ENCODE assay signal across 8 mouse cellular contexts in the genomic region with DNA sequence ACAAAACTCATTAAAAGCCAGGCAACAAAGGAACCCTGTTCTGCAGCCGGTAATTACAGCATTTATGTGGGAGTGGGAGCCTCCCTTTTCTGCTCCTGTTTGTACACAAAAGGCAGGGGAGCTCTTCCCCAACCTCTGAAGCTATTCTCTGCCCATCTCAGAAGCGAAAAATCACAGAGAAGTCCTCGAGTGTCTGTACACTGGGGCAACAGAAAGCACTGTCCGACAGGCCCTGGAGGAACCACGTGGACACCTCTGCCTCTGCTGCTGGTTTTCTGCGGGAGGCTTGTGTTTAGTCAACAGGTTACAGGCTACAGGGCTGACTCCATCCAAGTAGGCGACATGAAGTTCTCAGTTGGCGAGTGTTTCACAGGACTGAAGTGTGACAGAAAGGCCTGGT. TPM values are rescaled to one million over a fixed set of nuclear protein-coding genes. Genes with fewer than 3 reads are reported as not detected.
A peak's percentile ranks its signal among the peaks of the same experiment; 100 is the strongest.
DNase-seq lines count a peak whose midpoint lies in the region; ATAC-seq and TF ChIP-seq lines count a peak whose summit lies in the region.

No protein-coding gene starts in this region.

- no peaks in the 10 kb centered on the region for H3K27me3 ChIP-seq in CH12.LX (replicated peaks)
- H3K27me3 ChIP-seq in heart, embryonic 12.5 days (replicated peaks) = no peaks in the 10 kb centered on the region
- H3K27me3 ChIP-seq in limb, embryonic 13.5 days = no peaks in the 10 kb centered on the region
- H3K27me3 ChIP-seq in neural tube, embryonic 12.5 days (replicated peaks) = no peaks in the 10 kb centered on the region

- no peak; the same call in 1 of the 2 replicates for TF ChIP-seq RAD21 in CH12.LX (IDR thresholded peaks at IDR 0.05; ENCODE audit: low read depth, low read length)

- peaks cover 22 to 64% of the 10 kb centered on the region in 2 experiments for H3K4me1 ChIP-seq in CH12.LX (ENCODE audit: control insufficient read depth in 1 of 2, insufficient read depth in 2 of 2)
- H3K4me1 ChIP-seq in heart, embryonic 12.5 days (replicated peaks) = peaks cover 41% of the 10 kb centered on the region
- peaks cover 66% of the 10 kb centered on the region for H3K4me1 ChIP-seq in limb, embryonic 13.5 days
- peaks cover 13% of the 10 kb centered on the region for H3K4me1 ChIP-seq in neural tube, embryonic 12.5 days

- H3K4me2 ChIP-seq in CH12.LX (ENCODE audit: insufficient read depth, low read depth, poor library complexity, severe bottlenecking) = peak overlapping the region; percentile 79
- peak overlapping the region; percentile 60 for H3K4me2 ChIP-seq in heart, embryonic 12.5 days
- peak overlapping the region; percentile 87 for H3K4me2 ChIP-seq in limb, embryonic 13.5 days (replicated peaks)
- H3K4me2 ChIP-seq in neural tube, embryonic 12.5 days (replicated peaks) = peak overlapping the region; percentile 41

- H3K27ac ChIP-seq in CH12.LX (ENCODE audit: insufficient read depth, low read depth) = peak overlapping the region; percentile 50
- H3K27ac ChIP-seq in heart, embryonic 12.5 days (ENCODE audit: poor library complexity, severe bottlenecking) = peak overlapping the region; percentile 69
- peak overlapping the region; percentile 77; the same call in 1 of the 2 replicates for H3K27ac ChIP-seq in limb, embryonic 13.5 days
- no peak overlapping the region for H3K27ac ChIP-seq in neural tube, embryonic 12.5 days

- H3K79me2 ChIP-seq in CH12.LX (replicated peaks; ENCODE audit: control insufficient read depth, extremely low read depth, insufficient read depth, poor library complexity, severe bottlenecking) = peaks cover 63% of the 10 kb centered on the region

- H3K9me3 ChIP-seq in CH12.LX (replicated peaks; ENCODE audit: low read length) = no peaks in the 10 kb centered on the region
- no peaks in the 10 kb centered on the region for H3K9me3 ChIP-seq in heart, embryonic 12.5 days (replicated peaks)
- no peaks in the 10 kb centered on the region for H3K9me3 ChIP-seq in limb, embryonic 13.5 days
- H3K9me3 ChIP-seq in neural tube, embryonic 12.5 days = no peaks in the 10 kb centered on the region

- no peak for ATAC-seq in heart, embryonic 12.5 days (ENCODE audit: insufficient number of reproducible peaks, low FRiP score)
- ATAC-seq in limb, embryonic 13.5 days (ENCODE audit: low FRiP score, low read depth) = no peak
- no peak for ATAC-seq in neural tube, embryonic 12.5 days (ENCODE audit: low FRiP score, low read depth)
- ATAC-seq in megakaryocyte-erythroid progenitor cell, adult 5-6 weeks (replicated peaks; ENCODE audit: low FRiP score, low TSS enrichment, poor library complexity, severe bottlenecking) = no peak

- DNase-seq in CH12.LX (ENCODE audit: extremely low read depth) (peak; percentile 32), NIH3T3 (ENCODE audit: low read depth) (peak; percentile 40)
- no peak for DNase-seq in ovary, postnatal 14 days (ENCODE audit: low spot score)
- DNase-seq in layer of hippocampus, postnatal 14 days (ENCODE audit: low spot score in 2 of 2) = no peak

- peaks cover 32 to 48% of the 10 kb centered on the region in 2 experiments for H3K36me3 ChIP-seq in CH12.LX (replicated peaks in 1 of 2; ENCODE audit: control insufficient read depth in 1 of 2, insufficient read depth in 1 of 2, low read length in 1 of 2)
- peaks cover 22% of the 10 kb centered on the region for H3K36me3 ChIP-seq in heart, embryonic 12.5 days
- peaks cover 32% of the 10 kb centered on the region for H3K36me3 ChIP-seq in limb, embryonic 13.5 days
- peaks cover 3% of the 10 kb centered on the region; the same call in 1 of the 2 replicates for H3K36me3 ChIP-seq in neural tube, embryonic 12.5 days

- peak overlapping the region; percentile 61 to 87 (median 85) for H3K4me3 ChIP-seq in CH12.LX (replicated peaks in 1 of 3; ENCODE audit: low read depth in 2 of 3, low read length in 2 of 3, poor library complexity in 1 of 3)
- H3K4me3 ChIP-seq in heart, embryonic 12.5 days = peak overlapping the region; percentile 42
- peak overlapping the region; percentile 98 for H3K4me3 ChIP-seq in limb, embryonic 13.5 days
- 0 out of 2 replicates have a peak overlapping the region, but pooled peaks have one; percentile 10 for H3K4me3 ChIP-seq in neural tube, embryonic 12.5 days

- TF ChIP-seq CTCF in CH12.LX (conservative IDR thresholded peaks at IDR 0.05 in 1 of 2, IDR thresholded peaks at IDR 0.05 in 1 of 2; ENCODE audit: low read depth in 2 of 2, low read length in 2 of 2) = no peak

- TF ChIP-seq EP300 in CH12.LX (IDR thresholded peaks at IDR 0.05; ENCODE audit: low read length) = no peak

- in situ Hi-C loops in CH12.LX (cut with MboI; ENCODE audit: low pct_ligation_motif_present, low pct_unique_long_range_greater_than_20kb, low sequenced_read_pairs) = no loop called here

- dilution Hi-C loops in CH12.LX (cut with MboI; ENCODE audit: extremely low pct_ligation_motif_present, extremely low pct_unique_long_range_greater_than_20kb, low sequenced_read_pairs) = no loop called here

- TF ChIP-seq POLR2A in CH12.LX (IDR thresholded peaks at IDR 0.05; ENCODE audit: low read depth, low read length) = no peak

- 36% methylated on average over 8 of the region's 8 CpGs for WGBS in heart, embryonic 12.5 days
- WGBS in limb, embryonic 13.5 days = 9% methylated on average over 8 of the region's 8 CpGs
- 21% methylated on average over 8 of the region's 8 CpGs for WGBS in neural tube, embryonic 12.5 days

- peak overlapping the region; percentile 99 for H3K9ac ChIP-seq in CH12.LX (ENCODE audit: insufficient read depth, low read depth)
- peak overlapping the region; percentile 69 for H3K9ac ChIP-seq in heart, embryonic 12.5 days
- H3K9ac ChIP-seq in limb, embryonic 13.5 days = peak overlapping the region; percentile 85
- H3K9ac ChIP-seq in neural tube, embryonic 12.5 days = no peak overlapping the region

TF ChIP-seq in CH12.LX, 34 proteins besides CTCF, POLR2A, EP300 and RAD21:
- TF ChIP-seq MXI1 (IDR thresholded peaks at IDR 0.05; ENCODE audit: low read depth, low read length) (peak; percentile 98), MYC (IDR thresholded peaks at IDR 0.05; ENCODE audit: low read depth, low read length) (peak; percentile 85), MAZ (IDR thresholded peaks at IDR 0.05; ENCODE audit: low read depth, low read length) (no peak), USF1 (IDR thresholded peaks at IDR 0.05; ENCODE audit: low read depth, low read length) (peak; percentile 29), ZMIZ1 (IDR thresholded peaks at IDR 0.05; ENCODE audit: low read depth, low read length) (no peak), ELF1 (IDR thresholded peaks at IDR 0.05; ENCODE audit: low read depth, low read length) (no peak), TBP (conservative IDR thresholded peaks at IDR 0.05; ENCODE audit: low read depth, low read length) (no peak), MAX (IDR thresholded peaks at IDR 0.05; ENCODE audit: low read length) (peak; percentile 91), IRF4 (IDR thresholded peaks at IDR 0.05; ENCODE audit: low read depth, low read length) (0 out of 2 replicates have a peak, but pooled peaks have one; percentile 6)

RNA-seq across cellular contexts. Expression of a gene that starts 2.1 kb away (rescaled TPM):
- 38.9 and 51.2 TPM in 2 replicates for total RNA-seq in CH12.LX (2012; rRNA removed)
- total RNA-seq in CH12.LX (2014; rRNA removed) = 42.0 and 43.0 TPM in 2 replicates
- 38.2 and 43.2 TPM in 2 replicates for polyA plus RNA-seq in CH12.LX (2012; ENCODE audit: insufficient read length, low read depth)
- polyA plus RNA-seq in heart, embryonic 12.5 days (2016; fragmentation: Nextera tagmentation; extraction: Ambion mirVana) = 52.0 and 59.0 TPM in 2 replicates
- polyA plus RNA-seq in limb, embryonic 13.5 days (2015; fragmentation: Nextera tagmentation; extraction: Ambion mirVana) = 112 and 117 TPM in 2 replicates
- polyA plus RNA-seq in neural tube, embryonic 12.5 days (2016; fragmentation: Nextera tagmentation; extraction: Ambion mirVana) = 23.5 and 25.6 TPM in 2 replicates
- total RNA-seq in megakaryocyte-erythroid progenitor cell, adult 5-6 weeks (2014; fragmentation: Nextera tagmentation) = 9.0 and 9.3 TPM in 2 replicates
- total RNA-seq in megakaryocyte-erythroid progenitor cell, adult 5-6 weeks (2017) = 6.4 and 7.8 TPM in 2 replicates
- 10 to 100 TPM; 42.9 to 49.5 TPM for total RNA-seq in layer of hippocampus, postnatal 14 days (2021)

Comparison
In these comparisons a context has a peak if more than half of its experiments do, and no peak if none do; other contexts are left out.
1. DNase-seq: peak in CH12.LX (single experiment) and NIH3T3 (single experiment); none in ovary, postnatal 14 days (single experiment) and layer of hippocampus, postnatal 14 days (0 of 2).
2. H3K4me3 ChIP-seq: peak in every context shown above with its lines; median percentile 98 in limb, embryonic 13.5 days; 85 in CH12.LX; 42 in heart, embryonic 12.5 days; 10 in neural tube, embryonic 12.5 days.
3. Peak in every context shown above with its lines, with median percentiles within 50 percentile points of each other: H3K4me2 ChIP-seq.